Mouse (Mus musculus) thymus, postnatal 36 days (tissue): ENCODE results near the gene Pax5.

ENCODE experiments used
- DNase-seq, 2 experiments: peaks; one replicate each; pipeline ENCODE4 v3.0.0; 2022; ENCODE audit warnings: mixed read lengths in 2 of 2

The Pax5 gene

DNA sequence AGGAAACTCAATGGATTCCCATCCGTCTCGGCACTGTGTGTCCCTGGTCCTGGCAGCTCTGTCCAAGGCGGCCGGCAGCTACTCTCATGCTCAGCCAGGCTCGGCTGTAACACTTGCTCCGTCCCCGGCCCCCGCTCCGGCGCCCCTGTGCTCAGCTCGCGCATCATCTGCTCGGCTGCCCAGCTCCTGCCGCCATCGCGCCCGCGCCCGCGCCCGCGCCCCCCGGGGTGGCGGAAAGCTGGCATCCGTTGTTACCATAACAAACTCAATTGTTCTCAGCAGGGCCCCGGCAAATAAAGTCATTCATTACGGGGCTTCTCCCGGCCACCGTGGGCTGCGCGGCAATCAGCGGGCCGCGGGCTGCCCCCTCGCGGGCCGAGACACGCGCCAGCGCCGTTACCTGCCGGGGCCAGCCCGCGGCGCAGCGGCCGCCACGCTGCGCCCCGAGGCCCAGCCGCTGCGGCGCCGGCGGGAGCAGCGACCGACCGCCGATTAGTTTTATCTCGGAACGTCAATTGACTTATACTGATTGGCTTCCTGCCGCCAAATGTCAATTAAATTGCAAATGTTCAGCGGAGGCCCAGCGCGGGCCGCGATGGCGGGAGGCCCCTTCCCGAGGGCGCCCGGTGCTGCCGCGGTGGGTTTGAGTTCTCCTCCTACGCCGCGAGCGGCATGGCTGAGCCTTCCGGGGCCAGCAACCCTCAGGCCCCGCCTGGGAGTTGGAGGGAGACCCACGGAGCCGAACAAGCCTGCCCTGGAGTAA lies 46.1 kb downstream of the Pax5 start:
- no peak for DNase-seq

DNA sequence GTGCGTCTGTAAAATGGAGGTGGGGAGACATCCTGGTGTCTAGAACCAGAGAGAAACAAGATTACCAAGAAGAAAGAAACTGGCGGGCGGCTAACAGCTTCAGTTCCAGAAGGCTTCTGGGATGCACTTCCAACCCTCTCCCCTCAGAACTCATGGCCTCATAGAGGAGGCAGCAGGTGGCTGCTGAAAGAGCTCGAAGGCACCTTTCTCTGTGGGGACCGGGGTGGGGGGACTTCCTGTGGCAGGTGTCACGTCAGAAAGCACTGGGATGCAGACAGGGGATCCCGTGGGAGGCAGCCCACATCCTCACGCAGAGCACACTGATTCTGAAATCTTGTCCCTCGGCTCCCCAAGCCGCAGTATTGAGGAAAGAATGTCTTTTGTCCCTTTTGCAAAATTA lies 46.8 kb downstream of the Pax5 start:
- DNase-seq: no peak

DNA sequence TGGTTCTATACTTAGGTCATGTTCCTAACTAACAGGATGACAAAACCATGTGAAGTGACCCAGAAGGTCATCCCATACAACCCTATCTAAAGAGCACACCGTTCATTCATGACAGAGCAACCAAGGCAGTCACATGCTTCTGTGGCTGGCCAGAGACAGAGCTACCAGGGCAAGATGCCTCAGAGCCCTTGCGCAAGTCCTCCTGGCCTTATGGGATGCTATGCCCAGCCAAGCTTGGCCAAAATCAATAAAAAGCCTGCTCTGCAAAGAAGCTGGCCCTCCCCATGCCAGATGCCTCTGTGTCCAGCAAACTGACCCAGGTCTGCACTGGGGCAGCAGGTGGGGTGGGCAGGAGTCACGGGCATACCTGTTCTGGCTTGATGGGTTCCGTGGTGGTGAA lies 65.1 kb downstream of the Pax5 start:
- DNase-seq: no peak

- DNase-seq: no peak
Measured at GRCm38 (mm10) chr4:44641831-44642587, 68.3 kb downstream of the Pax5 start.

DNA sequence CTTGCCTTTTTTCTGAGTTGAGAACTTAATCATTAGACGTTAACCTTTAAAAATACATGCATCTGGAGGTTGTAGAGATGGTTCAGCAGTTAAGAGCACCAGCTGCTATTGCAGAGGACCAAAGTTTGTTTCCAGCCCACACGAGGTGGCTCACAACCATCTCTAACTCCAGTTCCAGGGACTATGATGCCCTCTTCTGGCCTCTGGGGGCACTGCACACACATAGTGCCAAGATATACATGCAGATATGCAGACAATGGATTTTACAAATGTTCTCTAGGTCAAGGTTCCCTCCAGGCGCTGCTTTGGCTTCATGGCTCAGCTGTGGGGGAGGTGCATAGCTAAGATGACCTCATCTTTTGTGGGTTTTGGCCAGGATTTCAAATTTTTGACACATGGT lies 74.7 kb downstream of the Pax5 start:
- no peak for DNase-seq

DNA sequence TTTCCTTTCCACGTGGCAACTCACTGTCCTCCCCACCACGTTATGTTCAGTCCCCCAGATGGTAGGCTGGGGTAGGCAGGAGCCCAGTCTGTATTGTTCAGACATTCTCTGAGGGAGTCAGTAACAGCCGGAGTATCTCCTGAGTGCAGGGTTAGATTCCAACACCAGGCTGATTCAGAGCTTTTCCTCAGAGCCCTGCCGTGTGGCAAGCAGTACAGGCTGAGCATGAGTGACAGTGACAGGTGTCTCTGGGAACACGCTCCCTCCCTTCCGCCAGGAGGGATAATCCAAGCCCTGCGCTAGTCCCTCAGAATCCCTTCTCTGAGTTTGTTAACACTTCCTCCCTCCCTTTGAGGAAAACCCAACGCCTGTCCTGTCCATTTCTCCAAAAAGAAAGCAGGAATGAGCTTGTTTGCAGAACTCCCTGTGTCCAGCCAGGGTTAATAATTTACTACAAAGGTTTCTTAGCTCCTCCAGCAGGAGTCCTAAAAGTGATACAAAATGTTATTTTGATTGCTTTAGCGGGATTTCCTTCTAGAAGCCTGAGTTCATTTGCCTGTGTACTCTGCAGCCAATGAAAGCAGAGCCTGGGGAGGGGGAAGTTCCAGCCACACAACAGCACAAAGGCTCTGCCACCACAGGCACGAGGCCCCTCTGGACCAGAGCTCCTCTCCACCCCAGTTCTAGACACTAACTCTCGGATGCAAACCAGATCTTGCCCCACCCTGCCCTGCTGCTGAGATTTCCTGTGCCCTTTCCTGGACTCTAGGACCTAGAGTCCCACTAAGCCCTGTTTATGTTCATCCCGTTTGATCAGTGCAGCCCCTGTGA lies 76.4 kb downstream of the Pax5 start:
- DNase-seq: no peak

DNA sequence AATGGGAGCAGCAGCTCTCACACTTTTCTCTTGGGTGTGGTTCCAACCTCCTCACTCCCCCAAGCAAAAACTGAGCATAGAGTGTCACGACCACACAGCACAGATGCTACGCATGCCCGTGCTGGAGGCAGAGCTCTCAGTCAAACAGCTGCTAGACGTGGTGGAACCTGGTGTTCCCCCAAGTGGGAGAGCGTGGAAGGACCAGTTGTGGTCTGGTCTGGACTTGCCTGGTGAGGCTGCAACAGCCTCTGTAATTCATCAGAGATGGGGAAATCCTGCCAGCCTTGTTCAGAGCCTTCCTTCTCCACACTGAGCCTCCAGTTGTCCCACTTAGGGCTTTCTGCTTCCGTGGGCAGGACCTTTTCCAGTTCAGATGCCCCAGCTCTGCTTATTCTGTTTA lies 80.2 kb downstream of the Pax5 start:
- no peak for DNase-seq

GRCm38 (mm10) chr4:44627890-44628289 lies 82.4 kb downstream of the Pax5 start:
- DNase-seq: no peak

- DNase-seq: no peak
Measured at GRCm38 (mm10) chr4:44625108-44625424, 85.2 kb downstream of the Pax5 start.

DNA sequence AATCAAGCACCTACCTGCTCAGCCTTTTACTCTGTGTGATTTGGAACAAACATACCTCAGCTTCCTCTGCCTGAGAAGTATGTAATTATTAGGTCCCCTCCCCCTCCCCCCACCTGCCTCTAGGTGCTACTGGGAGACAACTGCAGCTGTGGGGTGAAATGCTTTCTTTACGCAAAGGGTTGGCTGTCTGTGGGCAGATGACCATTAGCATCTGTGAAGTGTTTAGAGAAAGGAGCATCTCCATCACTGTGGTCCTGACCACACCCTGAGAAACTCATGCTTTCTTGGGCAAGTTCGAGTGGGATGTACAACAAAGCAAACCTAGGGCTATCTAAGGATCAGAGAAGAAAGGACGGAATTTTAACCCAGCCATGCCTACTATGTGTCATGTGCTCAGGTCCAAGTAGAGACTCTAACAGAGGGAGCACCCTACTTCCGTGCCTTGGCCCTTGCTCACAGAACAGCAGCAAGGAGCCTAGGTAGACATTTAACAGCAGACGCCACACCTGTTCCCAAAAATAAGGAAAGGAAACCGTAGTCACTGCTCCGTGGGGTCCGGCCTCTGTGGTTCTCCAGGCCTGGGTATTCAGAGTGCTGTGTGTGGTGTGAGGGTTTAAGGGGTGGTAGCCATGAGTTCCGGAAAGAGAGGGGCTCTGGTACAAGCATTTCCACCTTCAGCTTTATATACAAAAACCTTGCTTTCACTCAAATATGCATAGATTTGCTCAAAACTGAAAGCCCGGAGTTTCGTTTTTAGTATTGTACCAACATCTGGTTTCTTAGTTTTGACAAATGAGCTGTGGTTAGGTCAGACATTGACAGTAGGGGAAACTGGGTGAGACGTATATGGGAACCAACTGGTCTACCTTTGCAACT lies 85.8 kb downstream of the Pax5 start:
- no peak for DNase-seq

DNA sequence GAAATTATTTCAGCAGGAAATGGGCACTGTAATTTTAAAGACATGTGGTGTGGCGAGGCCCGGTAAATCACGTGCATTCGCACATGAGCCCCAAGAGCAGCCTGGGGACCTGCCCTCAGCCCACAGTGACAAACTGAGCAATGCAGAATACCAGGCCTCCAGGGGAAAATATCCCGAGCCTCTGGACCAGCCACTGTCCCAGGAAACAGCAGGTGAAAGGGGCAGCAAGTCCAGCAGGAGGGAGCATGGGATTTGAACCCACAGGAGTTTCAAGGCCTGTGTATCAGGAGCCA lies 86.9 kb downstream of the Pax5 start:
- DNase-seq: no peak

GRCm38 (mm10) chr4:44622682-44623434 lies 87.4 kb downstream of the Pax5 start:
- DNase-seq: no peak

GRCm38 (mm10) chr4:44620241-44620640 lies 90.0 kb downstream of the Pax5 start:
- no peak for DNase-seq

DNA sequence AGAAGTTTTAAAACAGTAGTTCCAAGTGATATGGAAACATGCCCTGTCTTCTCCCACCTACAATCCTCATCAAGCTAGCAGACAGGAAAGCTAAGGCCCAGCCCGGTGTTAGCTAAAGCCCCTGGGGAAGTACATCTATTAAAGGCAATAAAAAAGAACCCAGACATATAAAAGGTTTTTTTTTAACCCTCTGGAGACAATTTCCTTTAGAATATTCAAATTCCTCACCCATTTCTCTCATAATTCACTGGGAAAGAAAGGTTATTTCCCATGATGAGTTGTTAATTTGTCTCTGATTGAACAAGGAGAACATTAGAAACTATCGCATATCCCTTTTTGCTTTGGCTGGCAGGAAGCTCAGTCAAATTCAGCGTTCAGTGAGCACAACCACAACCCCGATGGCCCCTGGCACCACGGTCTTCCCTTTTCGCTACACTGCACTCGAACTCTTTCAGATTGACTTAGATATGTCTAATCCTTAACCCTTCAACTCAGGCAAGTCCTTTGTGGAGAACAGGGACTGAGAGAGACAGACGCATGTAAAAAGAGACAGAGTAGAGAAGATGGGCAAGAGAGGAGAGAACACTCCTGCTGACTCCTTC lies 96.1 kb downstream of the Pax5 start:
- no peak for DNase-seq

DNA sequence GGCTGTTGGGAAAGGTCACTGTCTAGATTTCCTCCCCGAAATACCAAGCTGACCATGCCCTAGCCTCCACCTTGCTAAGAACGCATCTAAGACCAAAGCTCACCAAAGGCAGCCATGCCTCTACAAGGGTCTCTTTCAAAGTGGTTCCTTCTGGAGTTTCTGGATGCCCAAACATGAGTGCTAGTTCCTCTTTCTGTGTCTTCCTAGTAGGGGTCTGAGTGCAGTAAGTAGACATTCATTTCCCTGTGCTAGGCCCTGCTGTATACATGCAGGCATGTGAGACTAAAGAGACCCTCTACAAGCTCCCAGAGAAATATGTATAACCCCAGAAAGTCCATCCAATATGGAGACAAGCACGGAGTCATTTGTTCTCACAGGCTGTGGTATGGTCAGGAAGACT lies 97.9 kb downstream of the Pax5 start:
- no peak for DNase-seq

- DNase-seq: no peak
Measured at GRCm38 (mm10) chr4:44605453-44605852, 104.8 kb downstream of the Pax5 start.

- DNase-seq: no peak
Measured at GRCm38 (mm10) chr4:44602257-44602801, 108.0 kb downstream of the Pax5 start.

DNA sequence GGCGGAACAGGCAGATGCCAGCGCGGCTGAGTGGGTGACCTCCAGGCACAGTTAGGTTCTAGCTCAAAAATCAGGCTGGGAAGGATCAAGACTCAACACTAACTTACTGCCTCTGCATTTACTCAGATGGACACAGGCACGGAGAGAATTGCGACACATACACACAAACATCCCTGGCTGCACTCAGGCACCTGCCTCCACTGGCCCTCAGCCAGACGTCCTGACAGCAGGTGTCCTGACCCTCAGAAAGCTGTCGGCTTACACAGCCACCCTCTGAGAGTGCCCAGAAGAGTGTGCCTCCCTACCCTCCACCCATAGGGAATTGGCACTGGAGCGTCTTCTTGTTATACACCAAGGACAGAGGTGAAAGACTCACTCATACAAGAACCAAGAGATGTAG lies 108.9 kb downstream of the Pax5 start:
- DNase-seq: no peak

DNA sequence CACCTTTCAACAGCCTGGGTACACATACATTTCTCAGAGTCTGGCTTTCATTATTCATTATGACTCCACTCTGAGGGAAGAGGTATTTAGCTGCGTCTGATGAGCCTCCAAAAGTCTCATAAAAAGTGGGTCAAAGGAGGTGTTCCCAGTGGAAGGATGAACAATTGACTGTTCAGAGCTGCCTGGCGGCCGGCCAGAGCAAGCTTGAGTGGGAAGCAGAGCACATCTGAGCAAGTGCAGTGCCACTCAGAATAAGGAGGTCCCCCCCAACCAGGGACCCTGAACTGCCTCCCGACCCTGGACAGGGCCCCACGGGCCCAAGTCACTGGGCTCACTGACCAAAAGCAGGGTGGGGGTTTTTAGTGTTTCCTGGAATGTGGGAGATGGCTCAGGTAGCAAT lies 109.4 kb downstream of the Pax5 start:
- DNase-seq: no peak

DNA sequence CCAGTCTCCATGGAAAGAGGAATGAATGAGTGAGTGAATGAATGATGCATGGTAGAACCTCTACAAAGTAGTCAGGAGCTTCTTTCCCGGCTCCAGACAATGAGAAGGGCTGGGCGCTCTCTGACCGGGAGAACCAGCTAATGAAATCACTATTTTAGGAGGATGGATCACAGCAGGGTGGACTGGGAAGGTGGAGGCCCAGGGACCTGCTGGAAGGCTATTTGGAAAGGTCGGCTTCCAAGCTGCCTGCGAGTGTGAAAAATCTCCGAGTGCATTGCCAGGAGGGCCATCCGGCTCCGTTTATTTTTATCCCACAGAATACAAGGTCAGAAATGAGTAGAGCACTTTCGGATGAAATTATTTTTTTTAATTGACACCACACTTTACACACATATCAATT lies 112.3 kb downstream of the Pax5 start:
- DNase-seq: no peak

DNA sequence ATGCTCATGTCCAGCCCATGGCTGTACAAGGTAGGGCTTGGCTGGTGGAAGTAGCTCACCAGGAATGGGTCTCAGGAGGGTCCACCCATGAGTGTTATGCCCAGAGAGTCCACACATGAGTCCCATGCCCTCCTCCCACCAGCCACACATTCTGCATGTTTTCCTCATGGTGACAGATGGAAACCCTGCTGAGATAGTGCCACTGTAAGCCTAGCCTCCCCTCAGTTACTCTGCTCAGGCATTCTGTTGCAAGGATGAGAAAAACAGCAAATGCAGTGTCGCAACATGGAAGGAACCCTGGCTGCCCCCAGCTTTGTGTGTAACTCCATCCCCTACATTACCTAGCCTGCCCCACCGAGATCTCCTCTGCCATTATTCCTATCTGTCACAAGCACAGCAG lies 117.2 kb downstream of the Pax5 start:
- no peak for DNase-seq

DNA sequence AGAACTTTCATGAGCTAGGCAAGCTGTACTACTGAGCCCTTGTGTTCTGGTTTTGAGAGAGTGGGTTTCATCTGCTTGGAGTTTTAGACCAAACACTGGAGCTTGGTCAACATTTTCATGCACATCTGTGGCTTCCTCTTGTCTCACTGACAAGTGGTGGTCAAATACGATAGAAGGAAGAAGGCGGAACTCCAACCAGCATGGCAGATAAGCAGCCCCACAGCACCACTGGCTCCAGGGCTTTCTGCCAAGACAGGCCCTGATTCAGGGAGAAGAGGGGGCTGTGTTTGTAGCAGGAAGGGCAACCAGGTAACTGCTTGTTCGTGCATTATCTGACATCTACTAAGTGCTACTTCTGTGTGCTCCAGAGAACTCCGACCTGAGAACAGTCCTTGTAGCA lies 127.6 kb downstream of the Pax5 start:
- no peak for DNase-seq
